Mouse (Mus musculus) embryonic facial prominence, embryonic 14.5 days (tissue): Measurements from ENCODE around the gene Pdzd3. TPM values are rescaled to one million over a fixed set of nuclear protein-coding genes. Genes with fewer than 3 reads are reported as not detected.
A peak's percentile ranks its signal among the peaks of the same experiment; 100 is the strongest.

Experiments used
- ATAC-seq: fragments of 200-750 bp; cut with Nextera tagmentation; 2 replicates; pipeline ENCODE4 v1.8.0; 2017; ENCODE audit warnings: low read depth, moderate number of reproducible peaks, moderate TSS enrichment
- DNase-seq: peaks from one replicate; pipeline ENCODE4 v3.0.0-alpha.2; 2015; ENCODE audit warnings: low spot score
- H3K27ac ChIP-seq: fragments of 300-500 bp; sonication (generic); replicated peaks from 2 replicates; pipeline ENCODE4 v1.5.1; 2014; ENCODE audit warnings: low read depth, mild to moderate bottlenecking, low read length, moderate library complexity
- H3K27me3 ChIP-seq: fragments of 300-500 bp; sonication (generic); replicated peaks from 2 replicates; pipeline ENCODE4 v1.6.1; 2014; ENCODE audit warnings: low read length; ENCODE audit not compliant: control insufficient read depth, insufficient read depth
- H3K36me3 ChIP-seq: fragments of 300-500 bp; sonication (generic); 2 replicates; pipeline ENCODE4 v1.6.1; 2014; ENCODE audit warnings: low read length, mixed read lengths; ENCODE audit not compliant: control insufficient read depth, insufficient read depth
- H3K4me1 ChIP-seq: fragments of 300-500 bp; sonication (generic); 2 replicates; pipeline ENCODE4 v1.6.1; 2014; ENCODE audit warnings: antibody characterized with exemption, low read length; ENCODE audit not compliant: control insufficient read depth, insufficient read depth
- H3K4me2 ChIP-seq: fragments of 300-500 bp; sonication (generic); 2 replicates; pipeline ENCODE4 v1.6.1; 2014; ENCODE audit warnings: low read depth, mild to moderate bottlenecking, low read length, moderate library complexity, mixed read lengths
- H3K4me3 ChIP-seq: fragments of 300-500 bp; sonication (generic); 2 replicates; pipeline ENCODE4 v1.5.1; 2014; ENCODE audit warnings: low read depth, mild to moderate bottlenecking, low read length
- H3K9ac ChIP-seq: fragments of 300-500 bp; sonication (generic); 2 replicates; pipeline ENCODE4 v1.6.1; 2014; ENCODE audit warnings: low read depth, mild to moderate bottlenecking, low read length, moderate library complexity, mixed read lengths
- H3K9me3 ChIP-seq: fragments of 300-500 bp; sonication (generic); 2 replicates; pipeline ENCODE4 v1.6.1; 2016; ENCODE audit warnings: low read length; ENCODE audit not compliant: control insufficient read depth
- WGBS: fragments of 180-500 bp; shearing (Covaris S2); extraction: QIAGEN DNeasy Blood & Tissue Kit; methylation state at CpG from one replicate; pipeline ENCODE4 v1.1.7; 2014; 5-methylcytosine and 5-hydroxymethylcytosine counted together
- polyA plus RNA-seq: library from polyadenylated mRNA; unstranded; fragments of >200 nt; fragmentation: Nextera tagmentation; extraction: Ambion mirVana; gene quantifications from 2 replicates; pipeline ENCODE4 v1.2.1, GENCODE M21; 2014

Pdzd3 gene
- polyA plus RNA-seq, 1 experiment from 2014 or later = 0.15 TPM

DNA sequence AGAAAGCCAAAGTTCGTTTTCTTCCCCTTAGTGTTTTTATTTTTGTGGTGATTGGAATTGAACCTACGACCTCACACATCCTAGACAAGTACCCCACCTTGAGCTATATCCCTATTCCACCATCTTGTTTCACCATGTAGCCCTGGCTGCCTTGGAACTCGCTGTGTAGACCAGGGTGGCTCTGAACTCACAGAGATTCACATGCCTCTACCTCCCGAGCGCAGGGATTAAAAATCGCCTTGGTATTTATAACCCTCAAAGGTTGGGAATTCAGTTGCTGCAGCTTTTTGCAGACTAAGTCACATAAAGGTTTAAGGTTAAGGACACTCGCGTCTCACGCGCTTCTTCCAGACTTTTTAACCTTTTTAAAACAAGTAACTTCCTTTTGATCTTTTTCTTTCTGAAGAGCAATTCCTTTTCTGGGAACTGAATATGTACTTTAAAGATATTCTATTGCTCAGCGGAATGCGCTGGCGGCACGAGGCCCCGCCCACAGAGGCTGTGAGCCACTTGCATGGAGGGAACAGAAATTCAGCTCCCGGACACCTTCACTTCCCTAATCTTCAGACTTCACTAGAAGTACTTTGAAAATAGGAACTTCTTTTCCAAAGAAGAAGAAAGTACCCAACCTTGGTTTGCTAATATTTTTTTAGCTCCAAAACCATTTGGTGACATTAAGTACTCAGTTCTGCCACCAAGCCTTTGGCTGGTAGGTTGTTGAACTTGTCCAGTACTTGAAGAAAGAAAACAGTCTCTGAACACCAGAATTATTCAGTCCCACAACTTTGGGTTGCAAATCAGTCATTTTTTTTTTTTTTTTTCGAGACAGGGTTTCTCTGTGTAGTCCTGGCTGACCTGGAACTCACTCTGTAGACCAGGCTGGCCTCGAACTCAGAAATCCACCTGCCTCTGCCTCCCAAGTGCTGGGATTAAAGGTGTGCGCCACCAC, 16.5 kb downstream of the Pdzd3 start:
- Histone ChIP-seq H3K36me3 (no peaks in the 10 kb centered on the region), H3K27me3 (no peaks in the 10 kb centered on the region), H3K9ac (peak overlapping the region; percentile 26; the same call in 1 of the 2 replicates), H3K4me3 (peak overlapping the region; percentile 86), H3K27ac (peak overlapping the region; percentile 17), H3K4me1 (peaks cover 14% of the 10 kb centered on the region), H3K9me3 (no peaks in the 10 kb centered on the region), H3K4me2 (peak overlapping the region; percentile 57)
- DNase-seq (peak; percentile 63), ATAC-seq (no peak)
- WGBS = 27% methylated on average over 19 of the region's 19 CpGs

- H3K9me3 ChIP-seq = no peaks in the 10 kb centered on the region
- H3K4me2 ChIP-seq = peak within 1 kb of the TSS; percentile 70
- peak; percentile 98 for DNase-seq
- H3K27me3 ChIP-seq = no peaks in the 10 kb centered on the region
- H3K4me3 ChIP-seq = peak within 1 kb of the TSS; percentile 86
- peak within 1 kb of the TSS; percentile 86 for H3K27ac ChIP-seq
- peak; percentile 93 for ATAC-seq
- peak within 1 kb of the TSS; percentile 80 for H3K9ac ChIP-seq
- 0% methylated on average over 31 of the region's 76 CpGs for whole genome bisulfite sequencing
- peaks cover 14% of the 10 kb centered on the region for H3K4me1 ChIP-seq
- H3K36me3 ChIP-seq = no peaks in the 10 kb centered on the region
Measured at GRCm38 (mm10) chr9:44233802-44234478, 17.3 kb downstream of the Pdzd3 start, which contains the start of gene Cbl. TSS of gene Cbl (minus strand) at chr9:44234049.

- Histone ChIP-seq H3K4me2 (peak overlapping the region; percentile 70), H3K4me1 (peaks cover 14% of the 10 kb centered on the region), H3K9ac (peak overlapping the region; percentile 80), H3K4me3 (peak overlapping the region; percentile 86), H3K36me3 (no peaks in the 10 kb centered on the region), H3K9me3 (no peaks in the 10 kb centered on the region), H3K27ac (peak overlapping the region; percentile 86), H3K27me3 (no peaks in the 10 kb centered on the region)
- DNase-seq (peak; percentile 47), ATAC-seq (peak; percentile 77)
- 1% methylated on average over 28 of the region's 40 CpGs for WGBS
Measured at GRCm38 (mm10) chr9:44233021-44233801, 18.1 kb downstream of the Pdzd3 start.

GRCm38 (mm10) chr9:44231609-44232008, 19.7 kb downstream of the Pdzd3 start:
- no peak for ATAC-seq
- DNase-seq = no peak
- 0 out of 2 replicates have a peak, but pooled peaks cover 6% of the 10 kb centered on the region for H3K36me3 ChIP-seq
- H3K27me3 ChIP-seq = no peaks in the 10 kb centered on the region
- no peaks in the 10 kb centered on the region for H3K9me3 ChIP-seq
- H3K4me1 ChIP-seq = peaks cover 14% of the 10 kb centered on the region
- H3K9ac ChIP-seq = no peak overlapping the region
- H3K4me2 ChIP-seq = peak overlapping the region; percentile 70
- H3K27ac ChIP-seq = no peak overlapping the region
- H3K4me3 ChIP-seq = no peak overlapping the region; the same call in 1 of the 2 replicates

DNA sequence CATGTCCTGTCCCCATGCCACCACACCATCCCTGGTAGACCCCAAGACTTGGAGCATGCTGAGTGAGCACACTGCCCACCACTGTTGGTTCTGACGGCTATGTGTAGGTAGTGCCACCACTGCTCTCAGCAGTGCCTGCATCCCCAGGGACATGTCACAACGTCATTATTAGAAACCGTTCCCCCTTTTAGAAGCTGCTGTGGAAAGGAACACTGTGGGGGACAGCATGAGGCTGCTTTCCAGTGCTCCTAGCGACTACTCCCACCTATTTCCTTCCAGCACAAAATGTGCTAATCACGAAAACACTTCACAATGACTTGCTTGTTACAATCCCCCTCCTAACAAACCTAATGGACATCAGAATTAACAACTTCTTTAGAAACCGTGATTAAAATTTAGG, 25.3 kb downstream of the Pdzd3 start:
- H3K4me2 ChIP-seq = no peak overlapping the region
- WGBS = 72% methylated on average over 6 of the region's 6 CpGs
- H3K27me3 ChIP-seq = no peaks in the 10 kb centered on the region
- no peak overlapping the region for H3K9ac ChIP-seq
- 0 out of 2 replicates have a peak, but pooled peaks cover 6% of the 10 kb centered on the region for H3K36me3 ChIP-seq
- H3K9me3 ChIP-seq = no peaks in the 10 kb centered on the region
- ATAC-seq (no peak), DNase-seq (no peak)
- H3K4me3 ChIP-seq = no peak overlapping the region
- H3K27ac ChIP-seq = no peak overlapping the region
- H3K4me1 ChIP-seq = no peaks in the 10 kb centered on the region

GRCm38 (mm10) chr9:44213538-44213937, 37.7 kb downstream of the Pdzd3 start:
- DNase-seq = no peak
- Histone ChIP-seq H3K27me3 (no peaks in the 10 kb centered on the region), H3K36me3 (peaks cover 4% of the 10 kb centered on the region; the same call in 1 of the 2 replicates), H3K4me1 (no peaks in the 10 kb centered on the region), H3K9me3 (0 out of 2 replicates have a peak, but pooled peaks cover 5% of the 10 kb centered on the region), H3K4me3 (no peak overlapping the region), H3K9ac (no peak overlapping the region), H3K27ac (no peak overlapping the region), H3K4me2 (no peak overlapping the region)
- whole genome bisulfite sequencing = 97% methylated on average over 14 of the region's 14 CpGs
- ATAC-seq = no peak

DNA sequence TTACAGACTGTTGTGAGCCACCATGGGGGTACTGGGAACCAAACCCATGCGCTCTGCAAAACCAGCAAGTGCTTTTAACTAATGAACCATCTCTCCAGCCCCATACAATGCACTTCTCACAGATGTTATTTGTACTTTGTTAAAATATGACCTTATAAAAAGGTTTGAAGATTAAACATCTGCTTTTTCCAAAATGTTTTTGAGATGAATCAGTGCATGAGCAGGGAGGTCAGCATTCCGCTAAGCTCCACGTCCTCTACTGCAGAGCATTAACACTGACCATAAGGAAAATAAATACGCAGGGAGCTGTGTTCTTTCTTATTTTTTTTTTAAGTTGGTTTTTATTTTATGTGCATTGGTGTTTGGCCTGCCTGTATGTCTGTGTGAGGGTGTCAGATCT, 38.9 kb downstream of the Pdzd3 start:
- Histone ChIP-seq H3K4me2 (no peak overlapping the region), H3K9me3 (0 out of 2 replicates have a peak, but pooled peaks cover 5% of the 10 kb centered on the region), H3K27me3 (no peaks in the 10 kb centered on the region), H3K27ac (no peak overlapping the region), H3K9ac (no peak overlapping the region), H3K4me1 (no peaks in the 10 kb centered on the region), H3K4me3 (no peak overlapping the region), H3K36me3 (peaks cover 4% of the 10 kb centered on the region; the same call in 1 of the 2 replicates)
- ATAC-seq (no peak), DNase-seq (no peak)
- 90% methylated on average over 4 of the region's 4 CpGs for WGBS

- no peak overlapping the region for H3K4me3 ChIP-seq
- no peak for DNase-seq
- WGBS = 96% methylated on average over 4 of the region's 4 CpGs
Measured at GRCm38 (mm10) chr9:44209416-44209815, 41.9 kb downstream of the Pdzd3 start.

More at GRCm38 (mm10) chr9:44209416-44209815, 41.9 kb downstream of the Pdzd3 start:
- peaks cover 4% of the 10 kb centered on the region; the same call in 1 of the 2 replicates for H3K36me3 ChIP-seq
- H3K9me3 ChIP-seq = 0 out of 2 replicates have a peak, but pooled peaks cover 5% of the 10 kb centered on the region
- ATAC-seq = no peak
- H3K9ac ChIP-seq = no peak overlapping the region
- no peak overlapping the region for H3K27ac ChIP-seq
- H3K4me2 ChIP-seq = no peak overlapping the region
- H3K27me3 ChIP-seq = no peaks in the 10 kb centered on the region
- no peaks in the 10 kb centered on the region for H3K4me1 ChIP-seq
